Mouse (Mus musculus): Measurements from ENCODE around the gene Cul4b. TPM values are rescaled to one million over a fixed set of nuclear protein-coding genes. Genes with fewer than 3 reads are reported as not detected.
"Not testable (repeated sequence)": the region's sequence is repeated elsewhere in the genome, so short reads cannot be mapped to it uniquely, and the experiment has no call there.

Cul4b gene
- polyA plus RNA-seq, 1 experiment from 2014 or later: 8.2 TPM

DNA sequence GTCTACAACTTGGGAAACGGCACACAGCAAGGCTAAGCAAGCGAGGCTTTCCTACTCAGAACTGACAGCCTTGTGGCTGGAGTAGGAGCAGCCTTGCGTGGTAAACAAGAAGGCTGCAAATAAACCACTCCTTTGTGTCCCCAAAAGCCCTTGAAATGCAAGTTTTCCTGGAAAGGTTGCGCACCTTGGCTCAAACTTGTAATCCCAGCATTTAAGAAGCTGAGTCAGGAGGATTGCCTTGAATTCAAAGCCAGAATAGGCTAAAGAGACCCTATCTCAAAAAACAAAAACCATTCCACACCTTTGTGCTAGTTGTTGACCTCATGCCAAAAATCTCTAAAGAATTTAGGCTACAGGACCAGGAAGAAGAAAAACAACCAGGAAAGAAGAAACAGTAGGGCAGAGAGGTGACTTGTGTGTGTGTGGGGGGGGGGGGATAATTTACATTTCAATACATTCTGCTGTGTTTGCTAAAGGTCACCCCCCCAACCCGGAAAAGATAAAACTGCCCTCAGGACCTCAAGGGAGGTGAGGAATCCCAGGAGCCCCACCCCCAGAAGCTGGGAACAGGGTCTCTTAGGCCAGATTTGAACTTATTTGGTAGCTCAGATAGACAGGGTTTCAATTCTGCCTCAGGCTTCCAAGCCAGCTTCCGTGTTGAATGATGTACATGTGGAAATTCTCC is 9.3 kb downstream of the Cul4b start:
- Histone ChIP-seq H3K4me1 (ENCODE audit: control insufficient read depth, low read depth, low read length) (peaks cover 2% of the 10 kb centered on the region; the same call in 1 of the 2 replicates), H3K9me3 (replicated peaks; ENCODE audit: control insufficient read depth, low read length) (no peaks in the 10 kb centered on the region), H3K4me3 (ENCODE audit: low read depth, low read length) (no peak overlapping the region), H3K27me3 (ENCODE audit: control insufficient read depth, insufficient read depth, low read depth, low read length) (no peaks in the 10 kb centered on the region), H3K36me3 (ENCODE audit: control insufficient read depth, insufficient read depth) (no peaks in the 10 kb centered on the region), H3K27ac (ENCODE audit: low read length) (no peak overlapping the region), H3K4me2 (ENCODE audit: low read depth, low read length) (no peak overlapping the region), H3K9ac (ENCODE audit: low read depth, low read length) (no peak overlapping the region)
- 63% methylated on average over 6 of the region's 6 CpGs for WGBS (ENCODE audit: insufficient replicate concordance)
- ATAC-seq (ENCODE audit: low read depth): no peak

DNA sequence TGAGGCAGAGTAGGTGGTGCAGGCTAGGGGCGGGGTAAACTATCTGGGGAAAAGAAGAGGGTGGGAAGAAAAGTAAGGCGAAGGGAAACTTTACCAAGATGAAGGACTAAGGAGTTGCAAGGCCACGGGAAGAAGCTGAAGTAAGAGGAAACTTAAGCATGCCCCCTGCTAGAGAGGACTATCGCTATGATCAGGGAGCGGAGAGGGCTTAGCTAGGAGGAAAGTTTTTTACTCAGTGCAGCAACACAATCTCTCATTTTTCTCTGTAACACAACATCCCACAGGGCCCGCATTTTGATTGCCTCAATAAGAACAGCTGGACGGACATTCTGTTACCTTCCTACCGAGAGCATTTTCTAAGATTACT is 10.8 kb downstream of the Cul4b start:
- Histone ChIP-seq H3K36me3 (ENCODE audit: control insufficient read depth, insufficient read depth) (no peaks in the 10 kb centered on the region), H3K9me3 (replicated peaks; ENCODE audit: control insufficient read depth, low read length) (no peaks in the 10 kb centered on the region), H3K4me3 (ENCODE audit: low read depth, low read length) (peak overlapping the region; percentile 78), H3K4me2 (ENCODE audit: low read depth, low read length) (peak overlapping the region; percentile 70), H3K4me1 (ENCODE audit: control insufficient read depth, low read depth, low read length) (peaks cover 2% of the 10 kb centered on the region; the same call in 1 of the 2 replicates), H3K27ac (ENCODE audit: low read length) (peak overlapping the region; percentile 73), H3K27me3 (ENCODE audit: control insufficient read depth, insufficient read depth, low read depth, low read length) (no peaks in the 10 kb centered on the region), H3K9ac (ENCODE audit: low read depth, low read length) (peak overlapping the region; percentile 51)
- 13% methylated on average over 8 of the region's 8 CpGs for WGBS (ENCODE audit: insufficient replicate concordance)
- no peak for ATAC-seq (ENCODE audit: low read depth)

DNA sequence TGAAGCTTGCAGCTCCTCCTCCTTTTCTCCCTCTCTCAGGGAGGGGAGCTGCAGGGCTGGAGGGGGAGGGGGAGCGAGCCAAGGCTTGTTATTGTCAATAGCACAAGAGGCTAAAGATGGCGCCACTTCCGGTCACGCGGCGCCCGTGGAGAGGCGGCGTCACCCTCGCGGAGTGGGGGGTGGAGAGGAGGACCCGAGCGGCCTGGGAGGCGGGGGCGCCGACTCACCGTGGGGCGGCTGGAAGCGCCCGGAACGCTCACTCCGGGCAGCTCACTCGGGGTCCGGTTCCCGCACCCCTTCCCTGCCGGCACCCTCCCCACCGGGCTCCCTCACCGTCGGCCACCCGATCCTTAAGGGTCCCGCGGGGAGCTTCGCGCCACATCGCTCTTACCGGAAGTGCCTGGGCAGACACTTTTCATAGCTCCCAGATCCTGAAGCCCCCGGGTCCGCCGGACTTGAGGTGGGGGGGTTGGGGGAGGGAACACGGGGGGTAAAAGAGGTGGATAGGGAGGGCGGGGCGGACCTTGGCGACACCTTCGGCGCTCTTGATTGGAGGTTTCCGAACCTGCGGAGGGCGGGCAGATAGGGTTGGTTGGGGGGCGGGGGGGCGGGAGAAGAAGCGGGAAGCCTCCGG is 11.3 kb downstream of the Cul4b start:
- WGBS (ENCODE audit: insufficient replicate concordance): 13% methylated on average over 50 of the region's 52 CpGs
- ATAC-seq (ENCODE audit: low read depth): peak; percentile 90
- Histone ChIP-seq H3K27me3 (ENCODE audit: control insufficient read depth, insufficient read depth, low read depth, low read length) (no peaks in the 10 kb centered on the region), H3K4me1 (ENCODE audit: control insufficient read depth, low read depth, low read length) (peaks cover 2% of the 10 kb centered on the region; the same call in 1 of the 2 replicates), H3K9ac (ENCODE audit: low read depth, low read length) (peak overlapping the region; percentile 76), H3K4me2 (ENCODE audit: low read depth, low read length) (peak overlapping the region; percentile 70), H3K27ac (ENCODE audit: low read length) (peak overlapping the region; percentile 89), H3K4me3 (ENCODE audit: low read depth, low read length) (peak overlapping the region; percentile 78), H3K9me3 (replicated peaks; ENCODE audit: control insufficient read depth, low read length) (no peaks in the 10 kb centered on the region), H3K36me3 (ENCODE audit: control insufficient read depth, insufficient read depth) (no peaks in the 10 kb centered on the region)

GRCm38 (mm10) chrX:38563941-38564541 is 12.0 kb downstream of the Cul4b start:
- Histone ChIP-seq H3K4me3 (ENCODE audit: low read depth, low read length) (peak overlapping the region; percentile 78), H3K27me3 (ENCODE audit: control insufficient read depth, insufficient read depth, low read depth, low read length) (no peaks in the 10 kb centered on the region), H3K9ac (ENCODE audit: low read depth, low read length) (peak overlapping the region; percentile 76), H3K27ac (ENCODE audit: low read length) (peak overlapping the region; percentile 89), H3K4me1 (ENCODE audit: control insufficient read depth, low read depth, low read length) (peaks cover 2% of the 10 kb centered on the region; the same call in 1 of the 2 replicates), H3K36me3 (ENCODE audit: control insufficient read depth, insufficient read depth) (no peaks in the 10 kb centered on the region), H3K9me3 (replicated peaks; ENCODE audit: control insufficient read depth, low read length) (no peaks in the 10 kb centered on the region), H3K4me2 (ENCODE audit: low read depth, low read length) (peak overlapping the region; percentile 70)
- 19% methylated on average over 19 of the region's 19 CpGs for whole genome bisulfite sequencing (ENCODE audit: insufficient replicate concordance)
- ATAC-seq (ENCODE audit: low read depth): no peak

GRCm38 (mm10) chrX:38553255-38553654 is 22.7 kb downstream of the Cul4b start:
- Histone ChIP-seq H3K9ac (ENCODE audit: low read depth, low read length) (no peak overlapping the region), H3K4me3 (ENCODE audit: low read depth, low read length) (no peak overlapping the region), H3K4me1 (ENCODE audit: control insufficient read depth, low read depth, low read length) (no peaks in the 10 kb centered on the region), H3K27ac (ENCODE audit: low read length) (no peak overlapping the region), H3K4me2 (ENCODE audit: low read depth, low read length) (no peak overlapping the region), H3K27me3 (ENCODE audit: control insufficient read depth, insufficient read depth, low read depth, low read length) (no peaks in the 10 kb centered on the region), H3K36me3 (ENCODE audit: control insufficient read depth, insufficient read depth) (no peaks in the 10 kb centered on the region), H3K9me3 (replicated peaks; ENCODE audit: control insufficient read depth, low read length) (no peaks in the 10 kb centered on the region)
- ATAC-seq (ENCODE audit: low read depth): no peak

GRCm38 (mm10) chrX:38514556-38514955 is 61.4 kb downstream of the Cul4b start:
- Histone ChIP-seq H3K4me1 (ENCODE audit: control insufficient read depth, low read depth, low read length) (no peaks in the 10 kb centered on the region), H3K36me3 (ENCODE audit: control insufficient read depth, insufficient read depth) (no peaks in the 10 kb centered on the region), H3K27me3 (ENCODE audit: control insufficient read depth, insufficient read depth, low read depth, low read length) (no peaks in the 10 kb centered on the region), H3K4me3 (ENCODE audit: low read depth, low read length) (no peak overlapping the region), H3K27ac (ENCODE audit: low read length) (no peak overlapping the region), H3K4me2 (ENCODE audit: low read depth, low read length) (no peak overlapping the region), H3K9ac (ENCODE audit: low read depth, low read length) (no peak overlapping the region), H3K9me3 (replicated peaks; ENCODE audit: control insufficient read depth, low read length) (no peaks in the 10 kb centered on the region)
- ATAC-seq (ENCODE audit: low read depth): no peak
- WGBS (ENCODE audit: insufficient replicate concordance): 2% methylated on average over 7 of the region's 7 CpGs

- H3K9ac ChIP-seq (ENCODE audit: low read depth, low read length): no peak overlapping the region
- H3K27ac ChIP-seq (ENCODE audit: low read length): no peak overlapping the region
- H3K4me2 ChIP-seq (ENCODE audit: low read depth, low read length): no peak overlapping the region
- H3K4me3 ChIP-seq (ENCODE audit: low read depth, low read length): no peak overlapping the region
- H3K27me3 ChIP-seq (ENCODE audit: control insufficient read depth, insufficient read depth, low read depth, low read length): no peaks in the 10 kb centered on the region
- 86% methylated on average over 14 of the region's 14 CpGs for WGBS (ENCODE audit: insufficient replicate concordance)
- ATAC-seq (ENCODE audit: low read depth): no peak
- no peaks in the 10 kb centered on the region for H3K36me3 ChIP-seq (ENCODE audit: control insufficient read depth, insufficient read depth)
- no peaks in the 10 kb centered on the region for H3K9me3 ChIP-seq (replicated peaks; ENCODE audit: control insufficient read depth, low read length)
- H3K4me1 ChIP-seq (ENCODE audit: control insufficient read depth, low read depth, low read length): no peaks in the 10 kb centered on the region
Measured at GRCm38 (mm10) chrX:38504846-38505245, 71.2 kb downstream of the Cul4b start.

- not testable (repeated sequence) for H3K36me3 ChIP-seq (ENCODE audit: control insufficient read depth, insufficient read depth); H3K27me3 ChIP-seq (ENCODE audit: control insufficient read depth, insufficient read depth, low read depth, low read length); H3K4me2 ChIP-seq (ENCODE audit: low read depth, low read length); H3K27ac ChIP-seq (ENCODE audit: low read length); H3K4me1 ChIP-seq (ENCODE audit: control insufficient read depth, low read depth, low read length); H3K4me3 ChIP-seq (ENCODE audit: low read depth, low read length); H3K9me3 ChIP-seq (replicated peaks; ENCODE audit: control insufficient read depth, low read length); ATAC-seq (ENCODE audit: low read depth); H3K9ac ChIP-seq (ENCODE audit: low read depth, low read length)
- 51% methylated on average over 5 of the region's 5 CpGs for WGBS (ENCODE audit: insufficient replicate concordance)
Measured at GRCm38 (mm10) chrX:38502182-38502581, 73.8 kb downstream of the Cul4b start.

DNA sequence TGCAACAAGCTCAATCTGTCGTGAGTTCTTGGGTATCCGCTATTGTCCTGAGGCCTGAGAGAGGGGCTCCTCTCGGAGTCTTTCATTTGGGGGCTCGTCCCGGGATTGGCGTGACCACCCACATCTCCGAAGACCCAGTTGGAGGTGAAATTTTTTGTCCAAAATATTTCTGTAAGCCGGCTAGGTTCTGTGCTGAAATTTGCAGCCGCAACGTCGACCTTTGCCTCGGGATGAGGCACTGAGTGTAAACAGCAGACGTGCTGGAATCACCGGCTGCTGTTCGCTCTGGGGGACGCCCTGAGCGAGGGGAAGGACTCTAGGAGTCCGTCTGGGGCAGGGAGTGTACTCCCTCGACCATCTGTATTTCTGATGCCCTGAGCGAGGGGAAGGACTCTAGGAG is 90.5 kb downstream of the Cul4b start:
- H3K9me3 ChIP-seq (replicated peaks; ENCODE audit: control insufficient read depth, low read length); H3K4me2 ChIP-seq (ENCODE audit: low read depth, low read length); H3K9ac ChIP-seq (ENCODE audit: low read depth, low read length); H3K36me3 ChIP-seq (ENCODE audit: control insufficient read depth, insufficient read depth); H3K27me3 ChIP-seq (ENCODE audit: control insufficient read depth, insufficient read depth, low read depth, low read length); H3K4me1 ChIP-seq (ENCODE audit: control insufficient read depth, low read depth, low read length); ATAC-seq (ENCODE audit: low read depth); H3K4me3 ChIP-seq (ENCODE audit: low read depth, low read length); H3K27ac ChIP-seq (ENCODE audit: low read length): not testable (repeated sequence)
- 39% methylated on average over 20 of the region's 20 CpGs for WGBS (ENCODE audit: insufficient replicate concordance)
